Mouse (Mus musculus) left cerebral cortex, postnatal 25 days (tissue): ENCODE results near the gene Trpm8. TPM values are rescaled to one million over a fixed set of nuclear protein-coding genes. Genes with fewer than 3 reads are reported as not detected.

ENCODE experiments used
- total RNA-seq, 2 experiments: library from RNA; stranded (reverse); gene quantifications; 2 replicates each; pipeline ENCODE4 v1.2.3; 2021

Gene Trpm8
- total RNA-seq, 2 experiments from 2014 or later, result 0.11 to 0.21 TPM

Other genes with a start within 250 kb of the Trpm8 start
- not detected for gene Ugt1a10, start 222.3 kb upstream of the Trpm8 start, total RNA-seq
- gene Ugt1a9, start 206.9 kb upstream of the Trpm8 start, total RNA-seq, result not detected
- not detected for gene Ugt1a8, start 189.8 kb upstream of the Trpm8 start, total RNA-seq
- gene Ugt1a7c, start 182.6 kb upstream of the Trpm8 start, total RNA-seq, result under 1 TPM; 0.76 to 0.78 TPM
- gene Ugt1a6b, start 174.4 kb upstream of the Trpm8 start, total RNA-seq, result not detected
- gene Ugt1a6a, start 142.9 kb upstream of the Trpm8 start, total RNA-seq, result 1 to 10 TPM in 1 of 2 experiments, under 1 TPM in 1; 0.94 to 1.1 TPM
- gene Ugt1a5, start 111.6 kb upstream of the Trpm8 start, total RNA-seq, result not detected
- not detected for gene Ugt1a2, start 77.1 kb upstream of the Trpm8 start, total RNA-seq
- 1 to 10 TPM; 2.6 to 3.2 TPM for gene Dnajb3, start 71.9 kb upstream of the Trpm8 start, total RNA-seq
- not detected for gene Ugt1a1, start 65.7 kb upstream of the Trpm8 start, total RNA-seq
- under 1 TPM in 1 of 2 experiments, not detected in 1; 0.07 TPM for gene Mroh2a, start 50.7 kb upstream of the Trpm8 start, total RNA-seq
- 10 to 100 TPM; 32.8 to 37.1 TPM for gene Hjurp, start within 50 bp of the Trpm8 start, total RNA-seq
- not detected for gene Spp2, start 129.3 kb downstream of the Trpm8 start, total RNA-seq
- not detected for gene Glrp1, start 232.4 kb downstream of the Trpm8 start, total RNA-seq